Mouse (Mus musculus): ENCODE results near the gene Rab15. TPM values are rescaled to one million over a fixed set of nuclear protein-coding genes. Genes with fewer than 3 reads are reported as not detected.
"Not testable (repeated sequence)": the region's sequence is repeated elsewhere in the genome, so short reads cannot be mapped to it uniquely, and the experiment has no call there.

Gene Rab15
- total and polyA plus RNA-seq, 2 experiments from 2014 or later = 1.1 to 1.7 TPM

DNA sequence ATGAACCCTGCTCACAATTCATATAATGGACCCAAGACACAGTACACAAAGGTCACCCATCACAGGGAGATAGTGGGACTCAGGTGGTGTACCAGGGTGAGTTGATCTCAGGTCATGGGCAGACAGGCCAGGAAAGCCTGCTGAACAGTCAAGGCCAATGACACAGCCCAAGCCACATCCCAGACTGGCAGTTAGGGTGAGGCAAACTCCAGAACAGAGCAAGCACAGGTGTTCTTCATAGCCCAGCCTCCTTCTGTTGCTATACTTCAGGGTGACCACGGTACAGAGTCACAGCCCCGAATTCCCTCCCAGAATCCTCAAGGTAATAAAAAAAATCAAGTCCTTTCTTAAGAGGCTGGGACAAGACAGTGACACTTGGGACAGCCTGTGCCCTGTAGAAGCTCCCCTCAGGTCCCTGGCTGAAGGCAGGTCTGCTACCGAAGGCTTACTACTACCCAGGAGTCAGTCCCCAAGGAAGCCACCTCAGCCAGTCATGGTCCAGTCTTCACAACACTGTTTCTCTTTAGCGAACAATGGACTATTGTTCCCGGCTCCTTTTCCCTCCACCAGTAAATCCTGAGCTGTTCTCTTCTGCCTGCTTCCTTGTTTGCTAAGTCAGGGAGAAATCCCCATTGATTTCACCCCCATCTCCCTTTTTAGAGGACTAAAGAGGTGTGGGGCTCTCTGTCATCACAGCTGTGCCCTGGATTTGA lies 24.5 kb downstream of the Rab15 start:
- H3K9ac ChIP-seq (replicated peaks; ENCODE audit: low read depth, low read length) = no peak overlapping the region
- no peak overlapping the region for H3K4me3 ChIP-seq (ENCODE audit: low read depth, low read length)
- DNase-seq (ENCODE audit: low spot score) (no peak), ATAC-seq (ENCODE audit: insufficient read depth, low read depth) (no peak)
- no peaks in the 10 kb centered on the region for H3K27me3 ChIP-seq (ENCODE audit: control insufficient read depth, insufficient read depth, low read length)
- H3K4me2 ChIP-seq (ENCODE audit: low read depth, low read length) = no peak overlapping the region
- no peaks in the 10 kb centered on the region for H3K9me3 ChIP-seq (replicated peaks; ENCODE audit: control insufficient read depth, low read length)
- TF ChIP-seq CTCF (IDR thresholded peaks at IDR 0.05; ENCODE audit: low read depth) (no peak), EP300 (IDR thresholded peaks at IDR 0.05; ENCODE audit: low read depth) (no peak)
- 79% methylated on average over 5 of the region's 5 CpGs for WGBS
- peaks cover 4% of the 10 kb centered on the region; the same call in 1 of the 2 replicates for H3K4me1 ChIP-seq (ENCODE audit: control insufficient read depth, insufficient read depth)
- H3K36me3 ChIP-seq (replicated peaks; ENCODE audit: control insufficient read depth, insufficient read depth, low read length) = no peaks in the 10 kb centered on the region
- H3K27ac ChIP-seq (ENCODE audit: low read depth) = no peak overlapping the region

DNA sequence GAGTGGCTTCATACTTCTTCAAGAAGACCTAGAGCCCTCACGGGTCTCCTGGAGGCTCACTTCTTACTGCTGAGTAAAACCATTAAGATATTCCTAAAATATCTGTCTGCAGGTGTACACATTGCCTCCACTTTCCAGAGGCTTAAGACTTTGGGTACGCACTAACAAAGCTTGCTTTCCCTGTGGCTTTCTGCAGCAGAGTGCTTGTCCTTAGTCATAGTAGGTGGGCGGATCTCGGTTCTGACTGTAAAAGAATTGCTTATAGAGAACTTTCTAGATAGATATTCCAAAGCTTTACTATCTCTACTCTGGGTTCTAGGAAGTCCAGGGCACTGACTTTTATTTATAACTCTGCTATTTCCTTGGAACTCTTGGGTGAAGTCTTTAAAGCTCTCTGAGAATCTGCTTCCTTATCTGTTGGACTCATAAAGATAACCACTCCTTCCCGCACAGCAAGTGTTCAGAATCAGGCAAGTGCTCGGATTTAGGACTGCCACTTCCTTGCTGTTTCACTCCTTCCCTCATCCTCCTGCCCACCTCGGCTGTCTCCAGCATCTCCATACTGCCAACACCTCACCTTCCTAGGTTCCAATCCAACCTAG lies 25.7 kb downstream of the Rab15 start:
- Histone ChIP-seq H3K36me3 (replicated peaks; ENCODE audit: control insufficient read depth, insufficient read depth, low read length) (no peaks in the 10 kb centered on the region), H3K4me1 (ENCODE audit: control insufficient read depth, insufficient read depth) (no peaks in the 10 kb centered on the region), H3K9me3 (replicated peaks; ENCODE audit: control insufficient read depth, low read length) (no peaks in the 10 kb centered on the region), H3K4me2 (ENCODE audit: low read depth, low read length) (no peak overlapping the region), H3K27ac (ENCODE audit: low read depth) (no peak overlapping the region), H3K27me3 (ENCODE audit: control insufficient read depth, insufficient read depth, low read length) (no peaks in the 10 kb centered on the region), H3K4me3 (ENCODE audit: low read depth, low read length) (no peak overlapping the region), H3K9ac (replicated peaks; ENCODE audit: low read depth, low read length) (no peak overlapping the region)
- no peak for TF ChIP-seq CTCF (IDR thresholded peaks at IDR 0.05; ENCODE audit: low read depth)
- no peak for TF ChIP-seq EP300 (IDR thresholded peaks at IDR 0.05; ENCODE audit: low read depth)
- 75% methylated on average over 7 of the region's 7 CpGs for WGBS
- no peak for DNase-seq (ENCODE audit: low spot score)
- ATAC-seq (ENCODE audit: insufficient read depth, low read depth) = no peak

DNA sequence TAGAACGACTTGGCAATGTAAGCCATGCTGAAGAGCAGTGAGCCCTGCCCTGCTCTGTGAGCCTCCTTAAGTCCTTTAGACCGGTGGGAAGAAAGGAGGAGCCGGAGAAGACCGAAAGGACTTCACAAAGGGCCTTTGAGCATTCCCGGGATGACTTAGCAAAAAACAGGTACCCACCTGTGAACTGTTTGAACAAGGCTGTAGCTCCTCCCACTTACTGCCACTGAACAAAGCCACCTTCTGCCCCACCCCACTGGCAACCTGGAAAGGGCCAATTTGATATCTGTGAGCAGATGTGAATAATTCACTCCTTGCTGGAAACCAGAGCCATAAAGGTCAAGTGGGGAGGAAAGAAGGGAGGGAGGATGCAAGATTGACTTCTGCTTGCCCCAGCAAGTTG lies 27.4 kb downstream of the Rab15 start, which contains the start of gene Gpx2:
TSS of gene Gpx2 (minus strand) at position 205 of the 400 bp plus-strand sequence.
- DNase-seq (ENCODE audit: low spot score) (no peak), ATAC-seq (ENCODE audit: insufficient read depth, low read depth) (no peak)
- no peak within 1 kb of the TSS for H3K9ac ChIP-seq (replicated peaks; ENCODE audit: low read depth, low read length)
- WGBS = 79% methylated on average over 5 of the region's 5 CpGs
- no peaks in the 10 kb centered on the region for H3K9me3 ChIP-seq (replicated peaks; ENCODE audit: control insufficient read depth, low read length)
- peaks cover 7% of the 10 kb centered on the region for H3K4me1 ChIP-seq (ENCODE audit: control insufficient read depth, insufficient read depth)
- H3K4me2 ChIP-seq (ENCODE audit: low read depth, low read length) = no peak within 1 kb of the TSS
- TF ChIP-seq CTCF (IDR thresholded peaks at IDR 0.05; ENCODE audit: low read depth) (no peak), EP300 (IDR thresholded peaks at IDR 0.05; ENCODE audit: low read depth) (no peak)
- H3K27ac ChIP-seq (ENCODE audit: low read depth) = no peak within 1 kb of the TSS
- no peaks in the 10 kb centered on the region for H3K27me3 ChIP-seq (ENCODE audit: control insufficient read depth, insufficient read depth, low read length)
- no peaks in the 10 kb centered on the region for H3K36me3 ChIP-seq (replicated peaks; ENCODE audit: control insufficient read depth, insufficient read depth, low read length)
- H3K4me3 ChIP-seq (ENCODE audit: low read depth, low read length) = no peak within 1 kb of the TSS

DNA sequence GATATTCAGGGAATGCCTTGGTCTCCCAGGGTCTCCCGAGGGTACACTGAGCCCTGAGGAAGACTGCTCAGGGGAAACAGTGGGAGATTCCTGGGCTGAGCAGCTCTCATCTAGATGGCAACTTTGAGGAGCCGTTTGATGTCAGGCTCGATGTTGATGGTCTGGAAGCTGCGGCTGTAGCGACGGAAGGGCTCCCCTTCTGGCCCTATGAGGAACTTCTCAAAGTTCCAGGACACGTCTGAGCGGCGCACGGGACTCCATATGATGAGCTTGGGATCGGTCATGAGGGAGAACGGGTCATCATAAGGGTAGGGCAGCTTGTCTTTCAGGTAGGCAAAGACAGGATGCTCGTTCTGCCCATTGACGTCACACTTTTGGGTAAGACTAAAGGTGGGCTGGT lies 30.2 kb downstream of the Rab15 start:
- not testable (repeated sequence) for H3K27ac ChIP-seq (ENCODE audit: low read depth); H3K9me3 ChIP-seq (replicated peaks; ENCODE audit: control insufficient read depth, low read length); H3K9ac ChIP-seq (replicated peaks; ENCODE audit: low read depth, low read length); DNase-seq (ENCODE audit: low spot score); H3K36me3 ChIP-seq (replicated peaks; ENCODE audit: control insufficient read depth, insufficient read depth, low read length); ATAC-seq (ENCODE audit: insufficient read depth, low read depth); H3K4me2 ChIP-seq (ENCODE audit: low read depth, low read length); H3K27me3 ChIP-seq (ENCODE audit: control insufficient read depth, insufficient read depth, low read length); H3K4me3 ChIP-seq (ENCODE audit: low read depth, low read length)
- peaks cover 28% of the 10 kb centered on the region for H3K4me1 ChIP-seq (ENCODE audit: control insufficient read depth, insufficient read depth)
- 55% methylated on average over 13 of the region's 14 CpGs for WGBS

DNA sequence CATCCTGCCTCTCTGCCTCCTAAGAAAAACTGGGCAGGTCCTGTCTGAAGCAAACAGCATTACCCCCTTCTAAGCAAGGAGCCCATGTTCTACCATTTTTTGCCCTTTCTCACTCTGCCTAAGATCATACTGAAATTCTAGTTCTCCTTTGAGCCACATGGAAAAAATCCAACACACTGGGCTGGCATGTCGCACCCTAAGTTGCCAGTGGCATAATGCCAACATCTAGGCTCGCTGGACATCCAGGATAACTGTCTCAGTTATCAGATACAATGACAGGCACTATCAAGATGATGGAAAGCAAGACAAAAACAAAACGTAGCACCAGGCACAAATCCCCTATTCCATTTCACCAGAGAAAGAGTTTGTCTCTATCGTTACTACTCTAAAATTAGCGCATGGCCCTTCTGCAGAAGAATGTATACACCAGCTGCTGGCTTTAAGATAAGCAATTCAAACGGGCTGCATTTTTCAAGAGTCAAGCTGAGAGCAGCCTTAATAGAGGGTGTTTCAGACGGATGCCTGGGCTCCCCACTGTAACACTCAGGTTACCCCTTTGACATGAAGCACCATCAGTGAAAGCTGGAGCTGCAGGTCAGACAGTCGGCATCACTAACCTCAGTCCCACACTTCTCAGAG lies 32.1 kb downstream of the Rab15 start:
- no peaks in the 10 kb centered on the region for H3K27me3 ChIP-seq (ENCODE audit: control insufficient read depth, insufficient read depth, low read length)
- TF ChIP-seq EP300 (IDR thresholded peaks at IDR 0.05; ENCODE audit: low read depth) = no peak
- no peak for TF ChIP-seq CTCF (IDR thresholded peaks at IDR 0.05; ENCODE audit: low read depth)
- DNase-seq (ENCODE audit: low spot score) (peak; percentile 87), ATAC-seq (ENCODE audit: insufficient read depth, low read depth) (peak; percentile 91)
- no peaks in the 10 kb centered on the region for H3K9me3 ChIP-seq (replicated peaks; ENCODE audit: control insufficient read depth, low read length)
- no peak overlapping the region for H3K4me3 ChIP-seq (ENCODE audit: low read depth, low read length)
- 12% methylated on average over 8 of the region's 8 CpGs for WGBS
- peaks cover 28% of the 10 kb centered on the region for H3K4me1 ChIP-seq (ENCODE audit: control insufficient read depth, insufficient read depth)
- H3K27ac ChIP-seq (ENCODE audit: low read depth) = peak overlapping the region; percentile 74
- H3K9ac ChIP-seq (replicated peaks; ENCODE audit: low read depth, low read length) = no peak overlapping the region
- H3K4me2 ChIP-seq (ENCODE audit: low read depth, low read length) = peak overlapping the region; percentile 6; the same call in 1 of the 2 replicates
- no peaks in the 10 kb centered on the region for H3K36me3 ChIP-seq (replicated peaks; ENCODE audit: control insufficient read depth, insufficient read depth, low read length)

All from heart, postnatal 0 days (tissue).